Mouse (Mus musculus): ENCODE results near the gene Enpp5.

Enpp5 gene

GRCm38 (mm10) chr17:44100906-44101305 is 22.3 kb downstream of the Enpp5 start:
- WGBS, result 80% methylated on average over 9 of the region's 9 CpGs

- WGBS, result 94% methylated on average over 10 of the region's 10 CpGs
These were observed 23.3 kb downstream of the Enpp5 start for GRCm38 (mm10) chr17:44101961-44102360.

- WGBS, result under 1% methylated on average over 75 of the region's 76 CpGs
These were observed 26.9 kb downstream of the Enpp5 start, which contains the start of gene Enpp4 for GRCm38 (mm10) chr17:44105287-44106138. Gene Enpp4 (minus strand): TSS chr17:44105809.

GRCm38 (mm10) chr17:44108331-44108730 is 29.7 kb downstream of the Enpp5 start:
- WGBS, result 80% methylated on average over 3 of the region's 3 CpGs

GRCm38 (mm10) chr17:44116584-44116983 is 38.0 kb downstream of the Enpp5 start:
- WGBS, result 85% methylated on average over 2 of the region's 2 CpGs

GRCm38 (mm10) chr17:44117721-44118120 is 39.1 kb downstream of the Enpp5 start:
- 62% methylated on average over 2 of the region's 2 CpGs for WGBS

GRCm38 (mm10) chr17:44118231-44118630 is 39.6 kb downstream of the Enpp5 start:
- WGBS, result 88% methylated on average over 4 of the region's 4 CpGs

- 80% methylated on average over 12 of the region's 12 CpGs for WGBS
These were observed 42.9 kb downstream of the Enpp5 start for GRCm38 (mm10) chr17:44121366-44122100.

GRCm38 (mm10) chr17:44129092-44129750 is 50.6 kb downstream of the Enpp5 start:
- 85% methylated on average over 13 of the region's 13 CpGs for WGBS

GRCm38 (mm10) chr17:44130429-44130828 is 51.8 kb downstream of the Enpp5 start:
- 15% methylated on average over 7 of the region's 7 CpGs for WGBS

- WGBS, result 63% methylated on average over 6 of the region's 6 CpGs
These were observed 55.5 kb downstream of the Enpp5 start for GRCm38 (mm10) chr17:44134106-44134505.

GRCm38 (mm10) chr17:44134545-44134944 is 55.9 kb downstream of the Enpp5 start:
- 79% methylated on average over 9 of the region's 9 CpGs for WGBS

GRCm38 (mm10) chr17:44136018-44136417 is 57.4 kb downstream of the Enpp5 start:
- 72% methylated on average over 8 of the region's 8 CpGs for WGBS
